Mouse (Mus musculus) embryonic stem cell, embryonic (primary cell): ENCODE measurements around the gene Sebox.

Experiments
- CTCF ChIA-PET, 4 experiments: fragments of 300-600 bp in 2 of 4; fragments of 350-600 bp in 2 of 4; sonication (Branson Sonifier 250); formaldehyde crosslinking; loops; one replicate each; lab custom pipeline; 2022; ENCODE audit warnings: inconsistent platforms in 2 of 4; lab: Charles Lee
- POLR2A ChIA-PET, 4 experiments: fragments of 300-600 bp in 2 of 4; fragments of 350-600 bp in 2 of 4; sonication (Branson Sonifier 250); formaldehyde crosslinking; loops; one replicate each; lab custom pipeline; 2022; ENCODE audit warnings: antibody characterized with exemption in 4 of 4, inconsistent platforms in 1 of 4; lab: Charles Lee

Gene Sebox

GRCm38 (mm10) chr11:78502909-78503650, at the start of gene Sebox:
Gene Sebox, plus strand, starts transcription at chr11:78503447.
- CTCF ChIA-PET = interaction anchor here in 1 of 4 experiments (0.5 kb wide), 1 partner anchor 13 kb away, joined by 3 read pairs; no protein-coding TSS in a partner anchor
- POLR2A ChIA-PET = interaction anchor here in 3 of 4 experiments (0.7 to 2.1 kb wide), 8 partner anchors 9 to 1295 kb away, joined by 3 to 8 read pairs (median 4); partner anchors contain the start of genes Poldip2 (in 2 of the 3), Tmem199 (in 2 of the 3), Ift20 (in 1 of the 3) and Slc46a1 (in 1 of the 3)

DNA sequence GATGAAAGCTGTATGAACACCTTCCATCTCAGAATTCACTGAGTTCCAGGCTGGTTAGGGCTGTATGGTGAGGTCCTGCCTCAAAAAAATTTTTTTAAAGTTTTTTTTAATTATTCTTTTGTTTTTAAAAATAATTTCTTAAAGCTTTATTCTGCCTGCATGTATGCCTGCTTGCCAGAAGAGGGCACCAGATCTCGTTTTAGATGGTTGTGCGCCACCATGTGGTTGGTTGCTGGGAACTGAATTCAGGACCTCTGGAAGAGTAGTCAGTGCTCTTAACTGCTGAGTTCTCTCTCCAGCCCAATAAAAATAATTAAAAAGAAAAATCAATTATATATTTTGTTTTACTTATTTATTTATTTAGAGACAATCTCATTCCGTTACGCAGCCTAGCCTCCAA, 49.6 kb upstream of the Sebox start:
- ChIA-PET POLR2A (interaction anchor here in 3 of 4 experiments (0.6 to 3.8 kb wide), 36 partner anchors 9 to 277 kb away, joined by 3 to 37 read pairs (median 4); partner anchors contain the start of genes Poldip2 (in 3 of the 3), Tmem199 (in 3 of the 3), Sarm1 (in 2 of the 3) and Slc46a1 (in 2 of the 3)), CTCF (interaction anchor here (0.6 to 4.4 kb wide), 105 partner anchors 9 to 843 kb away, joined by 3 to 78 read pairs (median 4); partner anchors contain the start of genes Slc46a1 (in 4 of the 4), Pigs (in 3 of the 4), Sarm1 (in 2 of the 4) and Fam222b (in 1 of the 4))

- ChIA-PET POLR2A (interaction anchor here in 3 of 4 experiments (0.6 to 3.8 kb wide), 41 partner anchors 9 to 421 kb away, joined by 3 to 37 read pairs (median 4); partner anchors contain the start of genes Sarm1 (in 3 of the 3), Poldip2 (in 2 of the 3), Slc46a1 (in 2 of the 3) and Tmem199 (in 2 of the 3)), CTCF (interaction anchor here (0.6 to 4.4 kb wide), 85 partner anchors 9 to 733 kb away, joined by 3 to 78 read pairs (median 6); partner anchors contain the start of genes Slc46a1 (in 4 of the 4), Pigs (in 2 of the 4), Flot2 (in 1 of the 4) and Foxn1 (in 1 of the 4))
Observed at GRCm38 (mm10) chr11:78454276-78454675, 49.0 kb upstream of the Sebox start.

- ChIA-PET POLR2A (interaction anchor here (0.6 to 3.8 kb wide), 35 partner anchors 8 to 874 kb away, joined by 3 to 37 read pairs (median 5); partner anchors contain the start of genes Slc46a1 (in 3 of the 4), Poldip2 (in 2 of the 4), Sarm1 (in 2 of the 4) and Slc13a2 (in 2 of the 4)), CTCF (interaction anchor here (0.5 to 4.4 kb wide), 70 partner anchors 9 to 887 kb away, joined by 3 to 78 read pairs (median 5); partner anchors contain the start of genes Slc46a1 (in 4 of the 4), Sarm1 (in 3 of the 4), Poldip2 (in 2 of the 4) and Tmem199 (in 2 of the 4))
Observed at GRCm38 (mm10) chr11:78455308-78455707, 47.9 kb upstream of the Sebox start.

DNA sequence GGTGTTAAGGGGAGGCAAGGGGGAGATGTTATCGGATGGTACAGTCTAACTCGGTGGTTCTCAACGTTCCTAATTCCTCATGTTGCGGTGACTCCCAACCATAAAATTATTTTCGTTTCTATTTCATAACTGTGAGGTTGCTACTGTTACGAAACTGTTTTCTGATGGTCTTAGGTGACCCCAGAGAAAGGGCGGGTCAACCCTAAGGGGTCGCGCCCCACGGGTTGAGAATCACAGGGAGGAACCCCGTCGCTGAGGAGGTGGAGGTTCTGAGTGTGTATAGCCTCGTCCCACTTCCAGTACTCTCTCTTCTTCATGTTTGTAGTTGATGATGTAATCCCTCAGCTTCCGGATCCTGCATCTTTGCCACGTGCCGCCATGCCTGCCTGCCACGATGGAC, 44.5 kb upstream of the Sebox start:
- ChIA-PET POLR2A (interaction anchor here in 2 of 4 experiments (0.5 to 1.4 kb wide), 3 partner anchors 9 to 288 kb away, joined by 3 read pairs; no protein-coding TSS in a partner anchor), CTCF (interaction anchor here in 3 of 4 experiments (0.7 to 1.9 kb wide), 3 partner anchors 50 to 100 kb away, joined by 3 to 5 read pairs (median 5); no protein-coding TSS in a partner anchor)

GRCm38 (mm10) chr11:78461894-78462293, 41.4 kb upstream of the Sebox start:
- ChIA-PET POLR2A (interaction anchor here in 2 of 4 experiments (0.5 to 1.6 kb wide), 5 partner anchors 13 to 134 kb away, joined by 3 to 4 read pairs (median 4); partner anchors contain the start of gene Pigs (in 1 of the 2)), CTCF (interaction anchor here in 3 of 4 experiments (0.7 to 5.8 kb wide), 5 partner anchors 8 to 103 kb away, joined by 3 to 41 read pairs (median 3); no protein-coding TSS in a partner anchor)

- POLR2A ChIA-PET = interaction anchor here in 3 of 4 experiments (0.5 to 1.6 kb wide), 6 partner anchors 12 to 1320 kb away, joined by 3 to 4 read pairs (median 3); partner anchors contain the start of gene Pigs (in 1 of the 3)
- CTCF ChIA-PET = interaction anchor here (0.6 to 5.8 kb wide), 7 partner anchors 9 to 104 kb away, joined by 3 to 41 read pairs (median 3); partner anchors contain the start of genes Poldip2 (in 1 of the 4) and Tmem199 (in 1 of the 4)
Observed at GRCm38 (mm10) chr11:78462669-78463068, 40.6 kb upstream of the Sebox start.

GRCm38 (mm10) chr11:78463286-78464036, 39.8 kb upstream of the Sebox start:
- ChIA-PET POLR2A (interaction anchor here (0.5 to 3.3 kb wide), 13 partner anchors 8 to 1197 kb away, joined by 3 to 18 read pairs (median 4); partner anchors contain the start of genes Ift20 (in 1 of the 4), Pigs (in 1 of the 4), Poldip2 (in 1 of the 4) and Tmem199 (in 1 of the 4)), CTCF (interaction anchor here in 3 of 4 experiments (0.6 to 5.8 kb wide), 9 partner anchors 8 to 111 kb away, joined by 3 to 41 read pairs (median 5); no protein-coding TSS in a partner anchor)

- ChIA-PET CTCF (interaction anchor here (0.8 to 5.8 kb wide), 18 partner anchors 7 to 107 kb away, joined by 3 to 41 read pairs (median 4); no protein-coding TSS in a partner anchor), POLR2A (interaction anchor here in 3 of 4 experiments (0.6 to 3.3 kb wide), 35 partner anchors 8 to 282 kb away, joined by 3 to 37 read pairs (median 4); partner anchors contain the start of genes Poldip2 (in 2 of the 3), Sarm1 (in 2 of the 3), Tmem199 (in 2 of the 3) and Ift20 (in 1 of the 3))
Observed at GRCm38 (mm10) chr11:78465116-78465515, 38.1 kb upstream of the Sebox start.

DNA sequence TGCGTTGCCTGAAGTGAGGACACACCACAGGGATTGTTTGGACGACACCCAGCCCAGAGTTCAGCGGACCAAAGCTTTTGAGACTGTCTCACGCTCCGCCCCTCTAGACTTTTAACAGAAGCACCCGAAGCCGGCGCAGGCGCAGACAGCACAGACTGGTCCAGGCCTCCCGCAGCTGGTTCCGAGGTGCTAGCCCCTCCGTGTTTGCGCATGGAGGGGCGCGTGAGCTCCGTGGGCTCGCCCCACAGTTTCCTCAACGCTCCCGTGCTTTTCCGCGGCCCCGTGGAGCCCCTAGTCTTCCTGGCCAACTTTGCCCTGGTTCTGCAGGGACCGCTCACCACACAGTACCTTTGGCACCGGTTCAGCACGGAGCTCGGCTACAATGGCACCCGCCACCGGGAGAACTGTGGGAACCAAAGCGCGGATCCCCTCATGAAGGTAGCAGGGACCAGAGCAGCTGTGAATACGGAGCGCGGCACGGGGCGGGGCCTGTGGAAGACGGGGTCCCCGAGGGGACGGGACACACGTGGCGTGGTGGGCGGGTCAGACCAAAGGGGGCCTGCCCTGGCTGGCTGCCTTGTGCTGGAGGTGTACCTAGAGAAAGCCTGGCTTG, 37.6 kb upstream of the Sebox start, which contains the start of gene Slc46a1:
TSS of gene Slc46a1 (plus strand) at position 130 of the 613 bp plus-strand sequence.
- ChIA-PET POLR2A (interaction anchor here in 3 of 4 experiments (0.5 to 3.3 kb wide), 47 partner anchors 8 to 998 kb away, joined by 3 to 37 read pairs (median 4); partner anchors contain the start of genes Poldip2 (in 2 of the 3), Sarm1 (in 2 of the 3), Tmem199 (in 2 of the 3) and Ift20 (in 1 of the 3)), CTCF (interaction anchor here (0.6 to 5.8 kb wide), 21 partner anchors 8 to 111 kb away, joined by 3 to 41 read pairs (median 4); no protein-coding TSS in a partner anchor)

- ChIA-PET CTCF (interaction anchor here (0.6 to 5.8 kb wide), 22 partner anchors 9 to 111 kb away, joined by 3 to 41 read pairs (median 4); no protein-coding TSS in a partner anchor), POLR2A (interaction anchor here in 3 of 4 experiments (0.5 to 3.3 kb wide), 40 partner anchors 8 to 999 kb away, joined by 3 to 37 read pairs (median 4); partner anchors contain the start of genes Poldip2 (in 2 of the 3), Sarm1 (in 2 of the 3), Tmem199 (in 2 of the 3) and Ift20 (in 1 of the 3))
Observed at GRCm38 (mm10) chr11:78466242-78466912, 36.9 kb upstream of the Sebox start.

DNA sequence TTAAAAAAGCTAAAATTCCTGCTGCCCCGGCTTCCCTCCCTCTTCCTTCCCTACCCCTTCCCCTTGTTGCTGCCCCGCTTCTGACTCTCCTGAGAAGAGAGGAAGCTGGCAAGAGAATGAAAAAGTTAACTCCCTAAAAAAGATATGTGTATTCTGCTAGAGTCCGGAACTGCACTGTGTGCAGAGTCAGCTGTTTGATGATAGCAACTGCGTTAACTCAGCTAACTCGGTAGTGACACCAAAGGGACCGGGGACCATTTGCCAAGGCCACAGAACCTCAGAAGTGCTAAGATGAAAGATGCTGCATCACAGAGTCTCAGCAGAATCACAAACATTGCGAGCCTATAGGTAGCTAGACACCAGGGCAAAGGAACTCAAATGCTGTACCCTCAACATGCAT, 35.7 kb upstream of the Sebox start:
- POLR2A ChIA-PET = interaction anchor here in 2 of 4 experiments (1.0 to 3.2 kb wide), 10 partner anchors 9 to 68 kb away, joined by 3 to 37 read pairs (median 4); partner anchors contain the start of genes Ift20 (in 1 of the 2), Poldip2 (in 1 of the 2), Sarm1 (in 1 of the 2) and Slc13a2 (in 1 of the 2)
- CTCF ChIA-PET = interaction anchor here (0.6 to 5.8 kb wide), 9 partner anchors 12 to 109 kb away, joined by 3 to 41 read pairs (median 3); no protein-coding TSS in a partner anchor

GRCm38 (mm10) chr11:78467932-78468331, 35.3 kb upstream of the Sebox start:
- ChIA-PET POLR2A (interaction anchor here in 2 of 4 experiments (1.0 to 3.2 kb wide), 10 partner anchors 9 to 47 kb away, joined by 3 to 37 read pairs (median 3); partner anchors contain the start of genes Poldip2 (in 1 of the 2) and Tmem199 (in 1 of the 2)), CTCF (interaction anchor here in 3 of 4 experiments (0.7 to 2.6 kb wide), 6 partner anchors 12 to 110 kb away, joined by 3 to 11 read pairs (median 3); no protein-coding TSS in a partner anchor)

DNA sequence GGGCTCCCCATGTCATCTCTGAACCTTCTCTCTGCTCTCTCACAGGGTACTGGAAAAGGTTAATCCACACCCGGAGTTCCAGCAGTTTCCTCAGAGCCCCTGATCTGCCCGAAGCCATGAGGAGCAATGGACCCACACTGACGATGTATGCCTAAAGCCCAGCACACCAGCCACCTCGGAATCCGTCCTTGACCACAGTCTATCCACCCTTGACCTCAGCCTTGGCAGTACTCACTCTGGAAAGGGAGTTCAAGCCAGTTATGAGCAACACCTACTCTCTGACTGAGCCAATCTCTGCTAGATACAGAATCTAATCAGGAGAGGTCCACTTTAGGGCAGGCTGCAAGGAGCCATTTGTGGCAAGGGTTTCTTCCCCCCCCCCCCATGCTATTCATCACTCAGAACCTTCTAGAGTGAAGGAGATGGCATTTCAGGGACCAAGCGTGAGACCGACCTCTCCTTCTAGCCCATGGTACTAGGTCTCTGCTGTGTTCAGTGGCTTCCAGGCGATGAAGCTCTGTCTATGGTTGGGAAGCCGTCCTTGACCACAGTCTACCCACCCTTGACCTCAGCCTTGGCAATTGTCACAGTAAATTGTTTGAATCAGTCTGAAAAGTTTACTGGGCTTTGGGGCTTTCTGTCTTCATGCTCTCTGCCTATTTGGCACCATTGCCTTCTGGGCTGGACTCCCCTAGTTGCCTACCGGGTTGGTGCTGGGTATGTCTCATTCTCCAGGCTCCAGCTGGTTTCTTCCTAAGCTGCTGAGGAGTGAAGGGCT, 31.7 kb upstream of the Sebox start:
- CTCF ChIA-PET = interaction anchor here in 3 of 4 experiments (0.6 to 2.3 kb wide), 6 partner anchors 16 to 446 kb away, joined by 3 to 9 read pairs (median 4); no protein-coding TSS in a partner anchor
- POLR2A ChIA-PET = interaction anchor here in 3 of 4 experiments (0.6 to 1.4 kb wide), 8 partner anchors 11 to 1422 kb away, joined by 3 to 8 read pairs (median 4); no protein-coding TSS in a partner anchor
